Mouse (Mus musculus) liver, embryonic 12.5 days (tissue): ENCODE measurements around the gene Rps19. TPM values are rescaled to one million over a fixed set of nuclear protein-coding genes. Genes with fewer than 3 reads are reported as not detected.
A peak's percentile ranks its signal among the peaks of the same experiment; 100 is the strongest.
"Not testable (repeated sequence)": the region's sequence is repeated elsewhere in the genome, so short reads cannot be mapped to it uniquely, and the experiment has no call there.

Experiments
- ATAC-seq: fragments of 200-750 bp; cut with Nextera tagmentation; 2 replicates; pipeline ENCODE4 v1.8.0; 2017; ENCODE audit warnings: moderate number of reproducible peaks, mild to moderate bottlenecking, moderate library complexity
- H3K27ac ChIP-seq: fragments of 300-500 bp; sonication (generic); 2 replicates; pipeline ENCODE4 v1.5.1; 2016; ENCODE audit warnings: mild to moderate bottlenecking
- H3K27me3 ChIP-seq: fragments of 300-500 bp; sonication (generic); replicated peaks from 2 replicates; pipeline ENCODE4 v1.6.1; 2016; ENCODE audit warnings: mild to moderate bottlenecking, moderate library complexity
- H3K36me3 ChIP-seq: fragments of 300-500 bp; sonication (generic); 2 replicates; pipeline ENCODE4 v1.6.1; 2016; ENCODE audit warnings: mild to moderate bottlenecking, moderate library complexity
- H3K4me1 ChIP-seq: fragments of 300-500 bp; sonication (generic); 2 replicates; pipeline ENCODE4 v1.6.1; 2016
- H3K4me2 ChIP-seq: fragments of 300-500 bp; sonication (generic); 2 replicates; pipeline ENCODE4 v1.6.1; 2016; ENCODE audit warnings: mild to moderate bottlenecking, moderate library complexity
- H3K4me3 ChIP-seq: fragments of 300-500 bp; sonication (generic); 2 replicates; pipeline ENCODE4 v1.5.1; 2016; ENCODE audit warnings: mild to moderate bottlenecking, moderate library complexity
- H3K9ac ChIP-seq: fragments of 300-500 bp; sonication (generic); 2 replicates; pipeline ENCODE4 v1.6.1; 2016; ENCODE audit warnings: mild to moderate bottlenecking, moderate library complexity
- H3K9me3 ChIP-seq: fragments of 300-500 bp; sonication (generic); replicated peaks from 2 replicates; pipeline ENCODE4 v1.6.1; 2016; ENCODE audit warnings: mild to moderate bottlenecking, moderate library complexity
- WGBS: fragments of 180-500 bp; shearing (Covaris S2); methylation state at CpG from one replicate; pipeline ENCODE4 v1.1.7; 2016; ENCODE audit not compliant: insufficient replicate concordance; 5-methylcytosine and 5-hydroxymethylcytosine counted together
- polyA plus RNA-seq: library from polyadenylated mRNA; unstranded; fragments of >200 nt; fragmentation: Nextera tagmentation; extraction: Ambion mirVana; gene quantifications from 2 replicates; pipeline ENCODE4 v1.2.1, GENCODE M21; 2016

Gene Rps19
- polyA plus RNA-seq, 1 experiment from 2014 or later, result 1,803 TPM

DNA sequence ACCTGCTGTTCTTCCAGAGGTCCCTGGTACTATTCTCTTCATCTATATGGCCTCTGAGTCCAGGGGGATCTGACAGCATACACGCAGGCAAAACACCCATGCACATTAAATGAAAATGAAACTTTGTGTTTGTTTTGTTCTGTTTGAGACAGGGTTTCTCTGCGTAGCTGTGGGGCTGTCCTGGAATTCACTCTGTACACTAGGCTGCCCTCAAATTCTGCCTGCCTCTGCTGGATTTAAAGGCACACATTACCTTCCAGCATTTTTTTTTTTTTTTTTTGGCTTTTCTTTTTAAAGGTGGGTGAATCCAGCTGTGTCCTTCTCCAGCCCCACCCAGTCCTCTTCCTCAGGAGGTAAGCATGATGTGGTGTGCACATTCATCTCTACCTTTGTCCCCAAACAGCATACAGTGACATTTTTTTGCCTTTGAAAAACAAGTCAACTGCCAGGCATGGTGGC is 8.0 kb downstream of the Rps19 start:
- H3K36me3 ChIP-seq, result peaks cover 43% of the 10 kb centered on the region
- H3K27me3 ChIP-seq, result no peaks in the 10 kb centered on the region
- H3K9ac ChIP-seq, result no peak overlapping the region
- peaks cover 21% of the 10 kb centered on the region for H3K4me1 ChIP-seq
- WGBS, result 61% methylated on average over 2 of the region's 2 CpGs
- ATAC-seq, result no peak
- no peak overlapping the region for H3K4me3 ChIP-seq
- peak overlapping the region; percentile 96 for H3K27ac ChIP-seq
- H3K4me2 ChIP-seq, result no peak overlapping the region
- no peaks in the 10 kb centered on the region for H3K9me3 ChIP-seq

DNA sequence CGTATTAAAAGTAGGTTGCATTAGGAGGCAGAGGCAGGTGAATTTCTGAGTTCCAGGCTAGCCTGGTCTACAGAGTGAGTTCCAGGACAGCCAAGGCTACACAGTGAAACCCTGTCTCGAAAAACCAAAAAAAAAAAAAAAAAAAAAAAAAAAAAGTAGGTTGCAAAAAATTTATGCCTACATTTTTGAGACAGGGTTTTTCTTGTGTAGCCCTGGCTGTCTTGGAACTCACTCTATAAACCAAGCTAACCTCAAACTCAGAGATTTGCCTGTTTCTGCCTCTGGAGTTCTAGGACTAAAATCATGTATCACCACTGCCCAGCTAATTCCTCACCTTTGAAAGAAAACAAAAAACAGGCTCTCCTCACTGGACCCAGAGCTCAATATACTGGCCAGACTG is 11.6 kb downstream of the Rps19 start:
- not testable (repeated sequence) for H3K9me3 ChIP-seq, ATAC-seq, H3K27ac ChIP-seq, H3K4me3 ChIP-seq, H3K4me2 ChIP-seq, H3K36me3 ChIP-seq, H3K4me1 ChIP-seq, H3K27me3 ChIP-seq, H3K9ac ChIP-seq
- WGBS, result 73% methylated on average over 2 of the region's 2 CpGs

GRCm38 (mm10) chr7:24896269-24896668 is 12.1 kb downstream of the Rps19 start:
- no peak overlapping the region for H3K27ac ChIP-seq
- H3K4me3 ChIP-seq, result no peak overlapping the region
- no peaks in the 10 kb centered on the region for H3K27me3 ChIP-seq
- peaks cover 3% of the 10 kb centered on the region; the same call in 1 of the 2 replicates for H3K36me3 ChIP-seq
- 70% methylated on average over 8 of the region's 8 CpGs for WGBS
- H3K4me2 ChIP-seq, result no peak overlapping the region
- H3K9ac ChIP-seq, result no peak overlapping the region
- H3K9me3 ChIP-seq, result no peaks in the 10 kb centered on the region
- no peak for ATAC-seq
- H3K4me1 ChIP-seq, result peaks cover 12% of the 10 kb centered on the region

DNA sequence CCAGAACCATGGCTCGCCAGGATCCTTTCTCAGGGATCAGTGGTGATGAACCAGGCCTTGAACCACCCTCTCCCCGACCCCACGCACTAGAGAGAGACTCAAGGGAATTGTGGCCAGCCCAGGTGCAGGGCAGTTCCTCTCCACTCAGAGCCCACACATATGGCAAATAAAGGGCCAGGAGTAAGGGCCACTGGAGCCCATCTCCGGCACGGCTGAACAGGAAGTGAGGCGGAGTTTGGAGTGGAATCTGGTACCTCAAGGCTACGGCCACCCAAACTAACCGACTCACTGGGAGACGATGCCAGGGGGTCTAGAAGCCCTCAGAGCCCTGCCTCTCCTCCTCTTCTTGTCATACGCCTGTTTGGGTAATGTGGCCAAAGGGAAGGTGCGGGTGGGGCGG is 13.1 kb downstream of the Rps19 start, which contains the start of gene Cd79a:
Cd79a (plus strand) TSS at position 158 of the 400 bp plus-strand sequence.
- H3K4me2 ChIP-seq, result no peak within 1 kb of the TSS
- no peaks in the 10 kb centered on the region for H3K27me3 ChIP-seq
- 62% methylated on average over 12 of the region's 12 CpGs for WGBS
- H3K4me1 ChIP-seq, result peaks cover 20% of the 10 kb centered on the region
- no peaks in the 10 kb centered on the region for H3K36me3 ChIP-seq
- H3K27ac ChIP-seq, result no peak within 1 kb of the TSS
- H3K4me3 ChIP-seq, result no peak within 1 kb of the TSS
- ATAC-seq, result no peak
- H3K9me3 ChIP-seq, result no peaks in the 10 kb centered on the region
- no peak within 1 kb of the TSS for H3K9ac ChIP-seq

DNA sequence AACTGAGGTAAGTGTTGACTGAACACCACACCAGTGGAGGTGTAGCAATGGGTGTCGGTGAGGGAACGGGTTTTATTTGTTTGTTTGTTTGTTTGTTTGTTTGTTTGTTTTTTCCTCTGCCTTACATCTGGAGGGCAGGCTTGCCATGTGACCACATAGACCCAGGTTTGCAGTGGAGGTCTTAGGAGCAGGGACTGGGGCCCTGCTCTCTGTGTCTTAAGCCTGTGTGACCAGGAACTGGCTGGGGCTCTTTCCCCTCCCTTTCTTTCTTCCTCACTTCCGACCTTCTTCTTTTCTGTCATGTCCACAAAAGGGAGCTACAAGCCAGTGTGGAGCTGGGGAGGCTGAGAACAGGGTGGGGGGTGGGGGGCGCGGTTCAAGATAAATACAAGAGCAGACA is 13.8 kb downstream of the Rps19 start:
- WGBS, result 59% methylated on average over 5 of the region's 5 CpGs
- H3K36me3 ChIP-seq, result no peaks in the 10 kb centered on the region
- no peak for ATAC-seq
- H3K27me3 ChIP-seq, result no peaks in the 10 kb centered on the region
- no peak overlapping the region for H3K27ac ChIP-seq
- H3K9me3 ChIP-seq, result no peaks in the 10 kb centered on the region
- no peak overlapping the region for H3K9ac ChIP-seq
- H3K4me2 ChIP-seq, result no peak overlapping the region
- H3K4me1 ChIP-seq, result peaks cover 27% of the 10 kb centered on the region
- no peak overlapping the region for H3K4me3 ChIP-seq

- Histone ChIP-seq H3K4me2 (no peak overlapping the region), H3K36me3 (no peaks in the 10 kb centered on the region), H3K27ac (peak overlapping the region; percentile 36), H3K27me3 (no peaks in the 10 kb centered on the region), H3K4me1 (peaks cover 51% of the 10 kb centered on the region), H3K9ac (no peak overlapping the region), H3K4me3 (no peak overlapping the region), H3K9me3 (no peaks in the 10 kb centered on the region)
- WGBS, result 40% methylated on average over 6 of the region's 6 CpGs
- ATAC-seq, result no peak
Measured at GRCm38 (mm10) chr7:24901114-24901513, 16.9 kb downstream of the Rps19 start.

- no peak for ATAC-seq
- H3K4me2 ChIP-seq, result peak overlapping the region; percentile 91
- peak overlapping the region; percentile 90 for H3K27ac ChIP-seq
- H3K4me1 ChIP-seq, result peaks cover 58% of the 10 kb centered on the region
- H3K36me3 ChIP-seq, result no peaks in the 10 kb centered on the region
- H3K4me3 ChIP-seq, result peak overlapping the region; percentile 76
- H3K27me3 ChIP-seq, result no peaks in the 10 kb centered on the region
- WGBS, result 7% methylated on average over 1 of the region's 1 CpGs
- peak overlapping the region; percentile 75; the same call in 1 of the 2 replicates for H3K9ac ChIP-seq
- H3K9me3 ChIP-seq, result no peaks in the 10 kb centered on the region
Measured at GRCm38 (mm10) chr7:24901842-24902241, 17.7 kb downstream of the Rps19 start.

DNA sequence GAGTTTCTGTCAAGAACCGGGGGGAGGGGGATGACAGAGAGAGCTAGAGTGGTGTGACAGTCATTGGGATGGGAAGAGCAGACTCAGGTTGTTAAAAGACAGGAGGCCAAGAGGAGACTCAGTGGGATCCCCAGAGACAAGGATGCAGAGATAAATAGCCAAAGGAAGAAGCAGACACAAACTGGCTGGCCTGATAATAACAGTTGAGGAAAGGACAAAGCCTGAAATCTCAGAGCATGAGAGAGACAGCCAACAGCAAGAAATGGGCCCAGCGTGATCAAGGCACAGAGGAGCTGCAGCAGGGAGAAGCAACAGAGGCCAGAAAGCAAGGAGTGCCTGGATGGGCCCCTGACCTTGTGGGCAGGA is 18.1 kb downstream of the Rps19 start:
- H3K4me1 ChIP-seq, result peaks cover 61% of the 10 kb centered on the region
- no peaks in the 10 kb centered on the region for H3K9me3 ChIP-seq
- peak overlapping the region; percentile 75 for H3K9ac ChIP-seq
- H3K36me3 ChIP-seq, result no peaks in the 10 kb centered on the region
- no peaks in the 10 kb centered on the region for H3K27me3 ChIP-seq
- 13% methylated on average over 2 of the region's 2 CpGs for WGBS
- peak overlapping the region; percentile 76 for H3K4me3 ChIP-seq
- H3K4me2 ChIP-seq, result peak overlapping the region; percentile 91
- no peak for ATAC-seq
- peak overlapping the region; percentile 90 for H3K27ac ChIP-seq

- ATAC-seq, result peak; percentile 70
- peak within 1 kb of the TSS; percentile 90 for H3K27ac ChIP-seq
- peak within 1 kb of the TSS; percentile 76 for H3K4me3 ChIP-seq
- no peaks in the 10 kb centered on the region for H3K9me3 ChIP-seq
- peaks cover 5% of the 10 kb centered on the region for H3K36me3 ChIP-seq
- no peaks in the 10 kb centered on the region for H3K27me3 ChIP-seq
- peak within 1 kb of the TSS; percentile 75 for H3K9ac ChIP-seq
- WGBS, result 2% methylated on average over 67 of the region's 68 CpGs
- H3K4me2 ChIP-seq, result peak within 1 kb of the TSS; percentile 91
- H3K4me1 ChIP-seq, result peaks cover 63% of the 10 kb centered on the region
Measured at GRCm38 (mm10) chr7:24902630-24903443, 18.7 kb downstream of the Rps19 start, which contains the start of gene Arhgef1. Arhgef1 (plus strand) TSS chr7:24902912.

GRCm38 (mm10) chr7:24903444-24903825 is 19.3 kb downstream of the Rps19 start:
- 12% methylated on average over 10 of the region's 10 CpGs for WGBS

DNA sequence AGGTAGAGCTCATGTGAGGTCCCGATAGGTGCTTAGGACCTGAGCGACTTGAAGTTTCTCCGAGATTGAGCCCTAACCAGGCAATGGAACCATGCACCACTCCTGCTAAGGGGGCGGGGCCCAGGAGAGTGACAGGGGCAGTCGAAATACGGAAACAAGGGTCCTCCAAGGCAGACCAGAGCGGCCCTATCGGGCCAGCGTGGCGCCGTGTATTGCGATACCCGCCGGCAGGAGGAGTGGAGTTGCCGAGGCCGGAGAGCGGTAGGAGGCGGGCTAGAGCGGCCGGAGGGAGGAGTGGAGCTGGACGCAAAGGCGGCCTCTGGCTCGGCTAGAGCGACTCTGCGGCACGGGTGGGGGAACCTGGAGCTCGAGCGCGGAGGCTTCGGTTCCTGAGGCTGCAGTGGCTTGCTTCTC is 19.9 kb downstream of the Rps19 start:
- peak overlapping the region; percentile 76 for H3K4me3 ChIP-seq
- peak overlapping the region; percentile 87 for H3K9ac ChIP-seq
- peak; percentile 94 for ATAC-seq
- WGBS, result 1% methylated on average over 30 of the region's 30 CpGs
- peak overlapping the region; percentile 91 for H3K4me2 ChIP-seq
- no peaks in the 10 kb centered on the region for H3K9me3 ChIP-seq
- H3K4me1 ChIP-seq, result peaks cover 64% of the 10 kb centered on the region
- no peaks in the 10 kb centered on the region for H3K27me3 ChIP-seq
- peaks cover 17% of the 10 kb centered on the region for H3K36me3 ChIP-seq
- peak overlapping the region; percentile 90 for H3K27ac ChIP-seq

More at GRCm38 (mm10) chr7:24903444-24903825, 19.3 kb downstream of the Rps19 start:
- H3K4me3 ChIP-seq, result peak overlapping the region; percentile 76
- H3K9me3 ChIP-seq, result no peaks in the 10 kb centered on the region
- peak overlapping the region; percentile 91 for H3K4me2 ChIP-seq
- H3K9ac ChIP-seq, result peak overlapping the region; percentile 75
- no peak for ATAC-seq
- peaks cover 64% of the 10 kb centered on the region for H3K4me1 ChIP-seq
- peaks cover 11% of the 10 kb centered on the region for H3K36me3 ChIP-seq
- H3K27ac ChIP-seq, result peak overlapping the region; percentile 90
- H3K27me3 ChIP-seq, result no peaks in the 10 kb centered on the region

DNA sequence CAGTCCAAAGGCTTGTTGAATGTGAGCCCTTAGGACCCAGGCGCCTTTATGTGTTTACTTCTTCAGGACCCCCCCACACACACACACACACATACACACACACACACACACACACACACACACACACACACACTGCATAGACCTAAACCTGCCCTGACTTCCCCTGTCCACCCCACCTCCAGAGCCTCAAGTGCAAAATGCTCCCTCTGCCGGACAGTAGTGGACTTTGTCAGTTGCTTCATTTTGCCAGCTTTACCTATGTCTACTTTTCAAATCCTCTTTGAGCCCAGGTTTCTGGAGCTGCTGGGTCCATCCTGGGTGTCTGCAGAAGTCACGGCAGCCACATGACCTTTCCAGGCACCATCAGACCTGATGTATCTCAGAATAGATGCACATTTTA is 20.8 kb downstream of the Rps19 start:
- H3K27me3 ChIP-seq, result no peaks in the 10 kb centered on the region
- WGBS, result 9% methylated on average over 3 of the region's 3 CpGs
- peak overlapping the region; percentile 90 for H3K27ac ChIP-seq
- H3K9me3 ChIP-seq, result no peaks in the 10 kb centered on the region
- H3K36me3 ChIP-seq, result peaks cover 25% of the 10 kb centered on the region
- 0 out of 2 replicates have a peak, but pooled peaks have one; percentile 16 for ATAC-seq
- peak overlapping the region; percentile 87 for H3K9ac ChIP-seq
- H3K4me2 ChIP-seq, result peak overlapping the region; percentile 91
- H3K4me3 ChIP-seq, result peak overlapping the region; percentile 76
- H3K4me1 ChIP-seq, result peaks cover 64% of the 10 kb centered on the region
